Mouse (Mus musculus) olfactory bulb, adult 2 months (tissue): Measurements from ENCODE around the gene Exoc3l4.

Experiments
- CTCF ChIP-seq: fragments of 200-500 bp; IDR thresholded peaks from 2 replicates; pipeline ENCODE4 v1.5.1; 2012; ENCODE audit warnings: low read depth, mild to moderate bottlenecking, low read length, moderate library complexity; ENCODE audit not compliant: insufficient read depth
- POLR2A ChIP-seq: fragments of 200-500 bp; IDR thresholded peaks from 2 replicates; pipeline ENCODE4 v1.6.1; 2012; ENCODE audit warnings: mild to moderate bottlenecking, low read depth, low read length, moderate library complexity; ENCODE audit not compliant: insufficient read depth

- no peak for TF ChIP-seq CTCF
- TF ChIP-seq POLR2A: no peak
Observed at GRCm38 (mm10) chr12:111438850-111439249, 22.0 kb downstream of the Exoc3l4 start.
